In genomic region chr19:16367218-16367617, GRCm38 (mm10) we compare ENCODE assay signal across 10 mouse cellular contexts.
A peak's percentile ranks its signal among the peaks of the same experiment; 100 is the strongest.
DNase-seq lines count a peak whose midpoint lies in the region; ATAC-seq and TF ChIP-seq lines count a peak whose summit lies in the region.
"Had no signal": no experiment of that assay in that cellular context is flagged by ENCODE, and none has a peak within 500 bp of the region (broad histone marks: within the 10 kb centered on the region; RNA-seq: fewer than 3 reads in every experiment).

No protein-coding gene starts in this region.

- no peaks in the 10 kb centered on the region for H3K4me1 ChIP-seq in hindbrain, postnatal 0 days (ENCODE audit: insufficient read depth, low read length)
- H3K4me1 ChIP-seq in stomach, postnatal 0 days (replicated peaks; ENCODE audit: control insufficient read depth, insufficient read depth): no peaks in the 10 kb centered on the region

- TF ChIP-seq CTCF in hindbrain, postnatal 0 days (IDR thresholded peaks at IDR 0.05; ENCODE audit: low read depth): no peak
- TF ChIP-seq CTCF in stomach, postnatal 0 days (IDR thresholded peaks at IDR 0.05; ENCODE audit: low read depth): no peak

- no peaks in the 10 kb centered on the region for H3K9me3 ChIP-seq in hindbrain, postnatal 0 days (ENCODE audit: low read length)
- no peaks in the 10 kb centered on the region for H3K9me3 ChIP-seq in stomach, postnatal 0 days (ENCODE audit: control insufficient read depth, low read length)

- peak overlapping the region; percentile 5; the same call in 1 of the 2 replicates for H3K27ac ChIP-seq in hindbrain, postnatal 0 days
- H3K27ac ChIP-seq in stomach, postnatal 0 days (replicated peaks): 0 out of 2 replicates have a peak overlapping the region, but pooled peaks have one; percentile 14

- no peak overlapping the region for H3K4me2 ChIP-seq in hindbrain, postnatal 0 days (ENCODE audit: low read depth, low read length)
- H3K4me2 ChIP-seq in stomach, postnatal 0 days (replicated peaks; ENCODE audit: low read depth): no peak overlapping the region

- H3K4me3 ChIP-seq in hindbrain, postnatal 0 days (ENCODE audit: low read length): no peak overlapping the region
- no peak overlapping the region for H3K4me3 ChIP-seq in stomach, postnatal 0 days (ENCODE audit: low read depth, low read length)

- no peak for TF ChIP-seq EP300 in stomach, postnatal 0 days (optimal IDR thresholded peaks at IDR 0.05)

- no peaks in the 10 kb centered on the region for H3K36me3 ChIP-seq in hindbrain, postnatal 0 days (ENCODE audit: insufficient read depth, low read length)
- H3K36me3 ChIP-seq in stomach, postnatal 0 days (ENCODE audit: control insufficient read depth, insufficient read depth, low read length): no peaks in the 10 kb centered on the region

- H3K27me3 ChIP-seq in hindbrain, postnatal 0 days (ENCODE audit: insufficient read depth, low read length): no peaks in the 10 kb centered on the region
- H3K27me3 ChIP-seq in stomach, postnatal 0 days (ENCODE audit: control insufficient read depth, insufficient read depth, low read length): no peaks in the 10 kb centered on the region

- no peak overlapping the region for H3K9ac ChIP-seq in hindbrain, postnatal 0 days (replicated peaks; ENCODE audit: low read length)
- H3K9ac ChIP-seq in stomach, postnatal 0 days (ENCODE audit: low read length): no peak overlapping the region

- ATAC-seq in frontal cortex, adult (ENCODE audit: low TSS enrichment): peak; percentile 35
- peak; percentile 44; the same call in 1 of the 2 replicates for ATAC-seq in hindbrain, postnatal 0 days
- no peak for ATAC-seq in stomach, postnatal 0 days (ENCODE audit: low FRiP score, low TSS enrichment)

- 58% methylated on average over 10 of the region's 10 CpGs for WGBS in hindbrain, postnatal 0 days
- WGBS in stomach, postnatal 0 days: 73% methylated on average over 10 of the region's 10 CpGs

- DNase-seq in frontal cortex, postnatal 14 days (ENCODE audit: low spot score in 2 of 2): no peak
- DNase-seq in ovary, adult 18-20 months (ENCODE audit: low spot score): peak; percentile 15
- no peak for DNase-seq in ovary, postnatal 14 days (ENCODE audit: low spot score)
- DNase-seq in hindbrain, postnatal 0 days (ENCODE audit: low spot score): peak; percentile 25
- no peak for DNase-seq in stomach, postnatal 0 days (ENCODE audit: low spot score)
- DNase-seq in left cerebral cortex, adult 18-20 months (ENCODE audit: low spot score in 2 of 2): no peak
- DNase-seq in thymus, postnatal 4 days: no peak
- DNase-seq: B cell, adult 2 months; cerebellum, postnatal 36 days had no signal

Comparison
In these comparisons a context has a peak if more than half of its experiments do, and no peak if none do; other contexts are left out.
1. DNase-seq: peak in ovary, adult 18-20 months (single experiment) and hindbrain, postnatal 0 days (single experiment); none in frontal cortex, postnatal 14 days (0 of 2), ovary, postnatal 14 days (single experiment), stomach, postnatal 0 days (single experiment), left cerebral cortex, adult 18-20 months (0 of 2) and thymus, postnatal 4 days (single experiment).